17 mouse cellular contexts compared by ENCODE assay signal in the genomic region with DNA sequence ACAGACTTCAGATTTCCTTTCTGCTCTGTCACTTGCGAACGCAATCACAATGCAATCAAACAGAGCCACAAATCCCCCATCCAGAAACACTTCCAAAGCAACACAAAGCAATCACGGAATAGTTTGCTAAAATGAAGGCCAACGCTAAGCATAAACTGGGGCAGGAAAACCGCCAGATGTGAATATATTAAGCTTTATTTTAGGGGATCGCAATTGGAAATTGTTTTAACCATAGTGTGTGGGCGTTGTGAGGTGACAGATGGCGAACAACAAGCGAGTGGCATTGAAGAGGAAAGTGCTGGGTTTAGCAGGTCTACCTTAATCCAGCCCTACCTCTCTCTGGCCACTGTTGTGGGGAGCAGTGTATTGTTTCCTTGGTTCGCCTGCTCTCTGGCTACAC.
DNase-seq lines count a peak whose midpoint lies in the region; TF ChIP-seq lines count a peak whose summit lies in the region.
"Had no signal": no experiment of that assay in that cellular context is flagged by ENCODE, and none has a peak within 500 bp of the region (broad histone marks: within the 10 kb centered on the region; RNA-seq: fewer than 3 reads in every experiment).

No protein-coding gene starts in this region.

- DNase-seq in cerebellum, postnatal 25 days = peak; percentile 25 to 34
- DNase-seq in cerebellum, postnatal 10 days = no peak
- DNase-seq in layer of hippocampus, adult 11-12 months (ENCODE audit: low spot score) = peak; percentile 27
- no peak for DNase-seq in layer of hippocampus, adult 9-10 months (ENCODE audit: low spot score)
- DNase-seq in CD4-positive, CD25-positive, alpha-beta regulatory T cell, adult 2 months (ENCODE audit: low read depth, low spot score) = peak; percentile 27
- DNase-seq in brain, embryonic 14.5 days (ENCODE audit: low read depth) = peak; percentile 31
- DNase-seq in spleen, postnatal 14 days (ENCODE audit: low spot score in 2 of 2) = no peak
- DNase-seq: adrenal gland, postnatal 10 days; gastrocnemius, postnatal 25 days; heart, adult 2 months; heart, postnatal 10 days; kidney, adult 2 months; kidney, postnatal 36 days; liver; lung, adult 2 months; lung, postnatal 14 days; midbrain, embryonic 14.5 days had no signal

- no peak for TF ChIP-seq POLR2A in brain, embryonic 14.5 days (IDR thresholded peaks at IDR 0.05; ENCODE audit: borderline replicate concordance, extremely low read depth, insufficient read depth, insufficient read length, poor library complexity, severe bottlenecking)

- TF ChIP-seq CTCF in brain, embryonic 14.5 days (IDR thresholded peaks at IDR 0.05; ENCODE audit: borderline replicate concordance, extremely low read depth, insufficient read depth, insufficient read length) = no peak

Comparison
In these comparisons a context has a peak if more than half of its experiments do, and no peak if none do; other contexts are left out.
1. DNase-seq: peak in cerebellum, postnatal 25 days (2 of 2), layer of hippocampus, adult 11-12 months (single experiment), CD4-positive, CD25-positive, alpha-beta regulatory T cell, adult 2 months (single experiment) and brain, embryonic 14.5 days (single experiment); none in cerebellum, postnatal 10 days (0 of 2), layer of hippocampus, adult 9-10 months (single experiment) and spleen, postnatal 14 days (0 of 2).